Mouse (Mus musculus): ENCODE measurements at regions not wholly inside any gene's neighbourhood (a gene's known extent, or its start where the extent isn't known, plus 50 kb on each side); places are given as distances from the start of the nearest gene placed in this dataset.

GRCm38 (mm10) chr5:127074327-127074726, 167.3 kb upstream of the Tmem132c start:
- TF ChIP-seq BHLHE40 (IDR thresholded peaks at IDR 0.05; ENCODE audit: low read depth, low read length) (no peak), POLR2A (IDR thresholded peaks at IDR 0.05; ENCODE audit: low read depth, low read length) (no peak), ZNF384 (IDR thresholded peaks at IDR 0.05; ENCODE audit: low read depth, low read length) (no peak), TCF12 (IDR thresholded peaks at IDR 0.05; ENCODE audit: low read depth, low read length) (no peak), TBP (conservative IDR thresholded peaks at IDR 0.05; ENCODE audit: low read depth, low read length) (no peak), EP300 (IDR thresholded peaks at IDR 0.05; ENCODE audit: low read length) (no peak), CTCF (conservative IDR thresholded peaks at IDR 0.05 in 1 of 2, IDR thresholded peaks at IDR 0.05 in 1 of 2; ENCODE audit: low read depth in 2 of 2, low read length in 2 of 2) (no peak), ZC3H11A (IDR thresholded peaks at IDR 0.05; ENCODE audit: low read depth, low read length) (no peak), RAD21 (IDR thresholded peaks at IDR 0.05; ENCODE audit: low read depth, low read length) (no peak), USF2 (conservative IDR thresholded peaks at IDR 0.05; ENCODE audit: low read depth, low read length) (no peak), HCFC1 (IDR thresholded peaks at IDR 0.05; ENCODE audit: low read depth, low read length) (no peak), POLR2AphosphoS2 (IDR thresholded peaks at IDR 0.05; ENCODE audit: low read depth, low read length) (no peak)

All from CH12.LX (cell line).